Mouse (Mus musculus): ENCODE results near the gene Cd47. TPM values are rescaled to one million over a fixed set of nuclear protein-coding genes. Genes with fewer than 3 reads are reported as not detected.
A peak's percentile ranks its signal among the peaks of the same experiment; 100 is the strongest.

Cd47 gene
- polyA plus RNA-seq, 1 experiment from 2014 or later, result 85.0 TPM

DNA sequence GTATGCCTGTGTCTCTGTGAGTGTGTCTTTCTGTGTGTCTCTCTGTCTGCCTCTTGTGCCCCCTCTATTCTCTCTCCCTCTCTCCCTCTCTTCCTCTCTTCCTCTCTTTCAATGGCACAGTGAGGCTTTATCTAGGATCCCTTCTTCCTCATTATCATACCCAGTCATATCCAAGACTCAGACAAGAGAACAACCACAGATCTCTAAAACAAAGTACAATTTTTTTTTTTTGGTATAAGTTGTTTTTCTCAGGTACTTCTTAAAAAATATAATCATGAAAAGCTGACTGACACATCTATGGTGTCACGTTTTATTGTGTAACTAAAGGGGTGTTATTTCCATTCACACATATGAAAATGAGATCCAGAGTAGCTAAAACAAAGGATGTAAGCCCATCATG lies 27.3 kb upstream of the Cd47 start:
- no peaks in the 10 kb centered on the region for H3K9me3 ChIP-seq
- no peak for ATAC-seq
- H3K9ac ChIP-seq, result no peak overlapping the region
- H3K36me3 ChIP-seq, result no peaks in the 10 kb centered on the region
- no peak overlapping the region for H3K4me3 ChIP-seq (replicated peaks)
- no peaks in the 10 kb centered on the region for H3K4me1 ChIP-seq (replicated peaks)
- 79% methylated on average over 1 of the region's 1 CpGs for WGBS
- no peak overlapping the region for H3K27ac ChIP-seq
- H3K27me3 ChIP-seq (replicated peaks), result no peaks in the 10 kb centered on the region
- H3K4me2 ChIP-seq (replicated peaks), result no peak overlapping the region

DNA sequence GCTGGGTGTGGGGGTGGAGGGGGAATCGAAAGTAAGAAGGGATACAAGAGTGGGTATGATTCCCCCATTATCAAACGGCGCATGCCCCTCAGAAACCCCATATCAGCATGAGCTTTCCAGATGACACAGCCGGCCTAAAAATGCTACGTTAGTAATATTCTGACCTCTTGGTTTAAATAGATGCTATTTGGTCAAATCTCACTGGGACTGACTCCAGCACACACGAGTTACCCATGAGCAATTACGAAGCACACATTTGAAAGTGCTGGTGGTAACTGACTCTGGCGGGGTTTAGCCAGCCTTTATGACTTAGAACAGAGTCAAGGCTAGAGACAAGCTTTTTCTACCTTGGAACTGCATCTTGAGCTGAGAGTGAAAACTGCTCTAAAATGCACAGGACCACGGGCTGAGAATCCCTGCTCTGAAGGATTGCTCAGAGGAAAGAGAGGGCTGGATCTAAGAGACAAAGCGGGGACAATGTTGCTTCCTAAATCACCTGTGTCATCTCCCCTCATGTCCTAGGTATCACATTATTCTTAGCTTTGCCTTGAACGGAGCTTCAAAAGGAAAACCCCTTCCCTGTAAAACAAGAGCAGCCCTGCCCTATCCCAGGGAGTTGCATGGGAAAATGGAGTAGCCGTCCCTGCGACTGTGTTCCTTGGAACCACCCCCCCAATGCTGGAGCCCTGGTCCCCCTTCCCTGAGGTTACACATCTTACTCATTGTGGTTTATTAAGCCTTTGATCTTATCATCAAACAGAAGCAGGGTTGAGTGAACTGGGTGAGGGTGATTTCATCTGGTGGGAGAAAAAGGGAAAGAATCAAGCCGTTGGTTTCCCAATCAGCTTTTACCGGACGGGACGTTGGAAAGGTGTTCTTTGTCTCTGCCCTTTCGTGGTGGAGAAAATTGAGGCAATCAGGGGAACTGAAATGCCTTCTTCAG lies 26.0 kb upstream of the Cd47 start:
- 83% methylated on average over 18 of the region's 18 CpGs for WGBS
- Histone ChIP-seq H3K9ac (no peak overlapping the region), H3K4me3 (replicated peaks) (no peak overlapping the region), H3K4me2 (replicated peaks) (no peak overlapping the region), H3K27me3 (replicated peaks) (no peaks in the 10 kb centered on the region), H3K36me3 (no peaks in the 10 kb centered on the region), H3K27ac (no peak overlapping the region), H3K4me1 (replicated peaks) (no peaks in the 10 kb centered on the region), H3K9me3 (no peaks in the 10 kb centered on the region)
- ATAC-seq, result no peak

DNA sequence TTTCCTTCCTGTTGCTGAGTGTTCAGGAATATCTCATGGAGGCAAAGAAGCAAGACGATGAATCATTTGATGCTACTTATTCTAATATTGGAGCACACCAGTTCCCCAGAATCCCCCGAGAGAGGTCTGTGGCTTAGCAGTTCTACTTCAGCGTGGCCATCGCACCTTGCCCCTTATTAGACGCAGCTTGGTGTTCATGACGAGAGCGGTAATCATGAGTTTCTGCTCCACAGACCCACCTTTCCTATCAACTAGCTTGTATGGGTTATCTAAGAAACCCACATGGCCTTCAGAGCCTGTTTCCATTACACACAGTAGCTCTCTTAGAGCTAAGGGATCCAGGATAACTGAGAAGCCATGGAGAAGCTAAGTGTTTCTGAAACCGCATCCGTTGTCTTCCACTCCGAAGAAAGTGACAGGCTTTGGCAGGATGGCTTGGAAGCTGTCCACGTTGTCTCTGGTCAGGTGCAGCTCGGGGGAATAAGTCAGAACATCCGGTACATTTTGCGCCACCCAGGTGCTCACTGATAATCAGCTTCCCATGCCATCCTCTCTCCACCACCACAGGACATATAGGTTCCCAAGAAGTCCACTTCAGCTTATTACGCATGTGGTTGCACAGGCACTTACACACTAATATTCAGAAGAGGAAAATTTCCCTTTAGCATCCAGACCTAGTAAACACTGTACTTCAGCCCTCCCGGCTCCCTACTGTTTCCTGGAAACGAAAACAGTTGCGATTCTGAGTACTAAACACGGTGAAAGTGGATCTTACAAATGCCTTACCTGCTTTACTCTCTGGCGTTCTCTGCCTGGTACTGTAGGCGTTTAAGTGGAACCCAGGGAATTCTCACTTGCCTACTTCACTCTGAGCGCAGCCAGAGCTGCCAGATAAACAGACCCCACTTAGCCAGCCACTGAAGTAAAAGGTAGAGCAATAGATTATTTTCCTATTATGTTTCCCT lies 25.0 kb upstream of the Cd47 start:
- no peak overlapping the region for H3K27ac ChIP-seq
- WGBS, result 82% methylated on average over 22 of the region's 22 CpGs

DNA sequence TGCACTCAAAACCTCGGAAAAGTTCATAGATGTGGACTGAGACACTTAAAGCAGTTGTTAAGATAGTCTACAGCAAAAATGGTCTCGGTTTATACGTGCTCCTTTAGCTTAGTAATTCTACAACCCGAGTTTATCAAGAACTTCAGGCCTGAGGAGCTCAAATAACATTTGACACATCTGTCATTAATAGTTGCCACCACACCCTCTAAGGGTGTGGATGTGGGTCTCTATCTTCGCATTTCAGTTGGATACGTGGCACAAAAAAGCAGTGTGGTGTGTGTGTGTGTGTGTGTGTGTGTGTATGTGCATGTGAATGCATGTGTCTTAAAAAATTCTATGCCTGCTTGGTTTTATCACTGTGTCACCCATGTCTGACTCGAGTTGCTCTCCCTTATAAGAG lies 23.4 kb upstream of the Cd47 start:
- WGBS, result 78% methylated on average over 7 of the region's 7 CpGs
- Histone ChIP-seq H3K4me3 (replicated peaks) (no peak overlapping the region), H3K36me3 (no peaks in the 10 kb centered on the region), H3K27me3 (replicated peaks) (no peaks in the 10 kb centered on the region), H3K9ac (no peak overlapping the region), H3K9me3 (no peaks in the 10 kb centered on the region), H3K4me1 (replicated peaks) (no peaks in the 10 kb centered on the region), H3K27ac (no peak overlapping the region), H3K4me2 (replicated peaks) (no peak overlapping the region)
- ATAC-seq, result peak; percentile 75; the same call in 1 of the 2 replicates

More for the DNA sequence above, 25.0 kb upstream of the Cd47 start:
- Histone ChIP-seq H3K27me3 (replicated peaks) (no peaks in the 10 kb centered on the region), H3K4me1 (replicated peaks) (no peaks in the 10 kb centered on the region), H3K9me3 (no peaks in the 10 kb centered on the region), H3K9ac (no peak overlapping the region), H3K4me3 (replicated peaks) (no peak overlapping the region), H3K36me3 (no peaks in the 10 kb centered on the region), H3K4me2 (replicated peaks) (no peak overlapping the region)
- ATAC-seq, result peak; percentile 79; the same call in 1 of the 2 replicates

DNA sequence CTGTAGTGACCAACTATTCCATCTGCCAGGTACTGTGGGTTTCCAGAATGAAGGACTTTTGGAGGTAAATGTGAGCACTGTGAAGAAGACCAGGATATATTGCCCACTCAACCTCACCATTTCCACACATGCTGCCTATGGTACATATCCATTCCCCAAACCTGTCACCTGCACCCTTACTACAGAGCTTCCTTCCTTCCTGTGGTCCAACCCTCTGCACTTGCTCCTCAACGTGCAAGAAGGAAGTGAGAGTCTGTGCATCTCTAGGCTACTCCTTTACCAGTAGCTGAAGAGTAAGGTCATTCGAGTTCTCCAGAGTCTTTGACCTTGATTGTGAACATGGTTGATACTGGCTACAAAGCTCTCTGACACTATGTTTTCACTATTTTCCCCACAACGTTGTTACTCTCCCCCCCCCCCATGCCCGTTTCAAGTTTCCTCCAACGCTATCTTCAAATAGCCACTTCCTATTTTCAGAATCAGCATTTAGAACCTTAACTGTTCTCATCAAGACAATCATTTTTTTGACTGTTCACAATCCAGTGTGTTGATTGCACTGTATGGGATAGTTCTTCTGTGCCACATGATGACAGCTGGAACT lies 18.7 kb upstream of the Cd47 start:
- H3K4me2 ChIP-seq (replicated peaks), result no peak overlapping the region
- H3K4me3 ChIP-seq (replicated peaks), result no peak overlapping the region
- no peak for ATAC-seq
- no peak overlapping the region for H3K9ac ChIP-seq
- no peaks in the 10 kb centered on the region for H3K36me3 ChIP-seq
- H3K27me3 ChIP-seq (replicated peaks), result no peaks in the 10 kb centered on the region
- 80% methylated on average over 5 of the region's 5 CpGs for WGBS
- no peaks in the 10 kb centered on the region for H3K4me1 ChIP-seq (replicated peaks)
- no peaks in the 10 kb centered on the region for H3K9me3 ChIP-seq
- H3K27ac ChIP-seq, result no peak overlapping the region

DNA sequence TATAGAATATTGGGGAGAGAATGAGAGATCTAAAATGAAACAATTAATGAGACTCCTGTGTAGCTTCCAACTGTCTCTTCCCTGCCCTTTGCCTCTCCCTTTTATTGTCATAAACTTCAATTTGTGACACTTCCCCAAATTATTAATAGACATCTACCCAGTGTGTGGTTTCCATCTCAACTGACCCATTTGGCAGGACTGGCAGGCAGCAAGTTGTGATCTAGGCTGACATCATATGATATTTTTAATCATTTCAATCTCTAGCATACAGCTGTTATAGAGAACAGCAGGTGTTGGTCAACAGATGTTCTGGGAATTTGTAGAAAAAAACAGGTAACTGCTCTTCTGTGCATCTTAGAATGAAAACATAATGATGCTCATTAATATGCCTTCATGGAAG lies 17.0 kb upstream of the Cd47 start:
- Histone ChIP-seq H3K4me1 (replicated peaks) (no peaks in the 10 kb centered on the region), H3K27ac (no peak overlapping the region), H3K9me3 (no peaks in the 10 kb centered on the region), H3K36me3 (no peaks in the 10 kb centered on the region), H3K4me2 (replicated peaks) (no peak overlapping the region), H3K27me3 (replicated peaks) (no peaks in the 10 kb centered on the region), H3K9ac (no peak overlapping the region), H3K4me3 (replicated peaks) (no peak overlapping the region)
- no peak for ATAC-seq

DNA sequence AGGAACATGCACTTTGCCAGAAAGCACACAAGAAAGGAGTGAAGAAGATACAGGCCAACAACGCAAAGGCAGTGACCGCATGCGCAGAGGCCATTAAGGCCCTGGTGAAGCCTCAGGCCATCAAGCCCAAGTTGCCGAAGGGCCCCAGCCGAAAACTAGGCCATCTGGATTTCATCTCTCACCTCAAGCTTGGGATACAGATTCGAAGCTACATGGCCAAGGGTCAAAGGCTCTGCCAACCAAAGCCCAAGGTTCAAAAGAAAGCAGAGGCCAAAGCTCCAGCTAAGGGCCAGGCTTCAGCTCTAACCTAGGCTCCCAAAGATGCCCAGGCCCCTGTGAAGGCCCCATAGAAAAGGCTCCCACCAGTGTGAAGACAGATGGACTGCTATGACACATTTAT lies 14.2 kb upstream of the Cd47 start:
- Histone ChIP-seq H3K27ac (no peak overlapping the region), H3K4me1 (replicated peaks) (no peaks in the 10 kb centered on the region), H3K36me3 (no peaks in the 10 kb centered on the region), H3K9ac (no peak overlapping the region), H3K4me2 (replicated peaks) (no peak overlapping the region), H3K4me3 (replicated peaks) (no peak overlapping the region), H3K27me3 (replicated peaks) (no peaks in the 10 kb centered on the region), H3K9me3 (no peaks in the 10 kb centered on the region)
- 93% methylated on average over 6 of the region's 6 CpGs for WGBS
- ATAC-seq, result no peak

DNA sequence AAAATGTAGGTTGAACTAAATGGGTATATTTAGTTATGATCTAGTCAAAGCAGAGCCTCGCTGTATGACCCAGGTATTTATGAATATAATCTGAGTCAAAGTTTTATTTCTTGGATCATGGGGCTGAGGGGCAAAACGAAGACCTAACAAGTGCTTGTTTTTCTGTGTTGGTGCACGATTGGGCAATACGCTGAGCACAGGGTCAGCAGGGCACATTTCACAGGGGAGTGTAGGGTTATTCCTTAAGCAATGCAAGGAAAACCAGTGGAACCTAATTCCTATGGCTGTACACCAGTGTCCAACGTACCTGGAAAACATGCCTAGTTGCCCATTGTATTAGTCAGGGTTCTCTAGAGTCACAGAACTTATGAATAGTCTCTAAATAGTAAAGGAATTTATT lies 12.6 kb upstream of the Cd47 start:
- H3K27ac ChIP-seq, result no peak overlapping the region
- WGBS, result 91% methylated on average over 5 of the region's 5 CpGs
- H3K36me3 ChIP-seq, result no peaks in the 10 kb centered on the region

DNA sequence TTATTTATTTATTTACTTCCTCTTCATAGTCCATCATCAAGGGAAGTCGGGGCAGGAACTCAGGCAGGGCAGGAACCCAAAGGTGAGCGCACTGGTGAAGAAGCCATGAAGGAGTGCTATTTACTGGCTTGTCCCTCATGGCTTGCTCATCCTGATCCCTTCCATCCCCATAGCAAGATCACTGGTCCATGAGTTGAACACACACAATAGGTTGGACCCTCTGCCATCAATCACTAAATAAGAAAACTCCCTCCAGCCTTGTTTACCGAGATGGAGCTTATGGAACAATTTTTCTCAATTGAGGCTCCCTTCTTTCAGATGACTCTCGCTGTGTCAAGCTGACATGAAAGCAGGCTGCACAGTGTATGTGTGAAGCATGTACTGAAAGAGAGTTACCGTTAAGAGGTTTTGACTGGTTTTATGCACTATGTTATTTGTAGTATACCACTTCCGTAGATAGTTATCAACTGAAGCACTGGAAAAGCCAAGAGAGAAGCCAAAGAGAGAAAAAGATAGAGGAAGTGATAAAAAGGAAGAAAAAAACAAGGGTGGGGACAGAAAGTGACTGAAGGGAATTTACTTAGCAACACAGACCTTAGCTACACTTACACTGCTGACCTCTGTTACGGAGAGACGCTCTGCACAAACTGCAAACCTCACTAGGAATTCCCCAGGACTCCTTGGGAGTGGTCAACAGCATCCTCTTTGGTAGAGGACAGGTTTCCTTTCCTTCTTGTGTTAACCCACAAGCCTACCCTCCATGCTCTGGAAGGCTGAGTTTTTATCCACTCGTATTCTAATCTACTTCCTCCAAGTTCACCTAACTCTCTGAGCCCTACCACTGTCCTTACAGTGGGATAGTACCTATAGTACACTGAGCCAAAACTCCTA lies 9.5 kb upstream of the Cd47 start:
- no peak for ATAC-seq
- Histone ChIP-seq H3K4me3 (replicated peaks) (no peak overlapping the region), H3K27ac (no peak overlapping the region), H3K4me1 (replicated peaks) (no peaks in the 10 kb centered on the region), H3K36me3 (no peaks in the 10 kb centered on the region), H3K4me2 (replicated peaks) (no peak overlapping the region), H3K27me3 (replicated peaks) (no peaks in the 10 kb centered on the region), H3K9ac (no peak overlapping the region), H3K9me3 (no peaks in the 10 kb centered on the region)
- 88% methylated on average over 9 of the region's 9 CpGs for WGBS

More for the DNA sequence above, 12.6 kb upstream of the Cd47 start:
- H3K27me3 ChIP-seq (replicated peaks), result no peaks in the 10 kb centered on the region
- ATAC-seq, result no peak
- H3K4me2 ChIP-seq (replicated peaks), result no peak overlapping the region
- H3K4me1 ChIP-seq (replicated peaks), result no peaks in the 10 kb centered on the region
- no peaks in the 10 kb centered on the region for H3K9me3 ChIP-seq
- H3K4me3 ChIP-seq (replicated peaks), result no peak overlapping the region
- H3K9ac ChIP-seq, result no peak overlapping the region

DNA sequence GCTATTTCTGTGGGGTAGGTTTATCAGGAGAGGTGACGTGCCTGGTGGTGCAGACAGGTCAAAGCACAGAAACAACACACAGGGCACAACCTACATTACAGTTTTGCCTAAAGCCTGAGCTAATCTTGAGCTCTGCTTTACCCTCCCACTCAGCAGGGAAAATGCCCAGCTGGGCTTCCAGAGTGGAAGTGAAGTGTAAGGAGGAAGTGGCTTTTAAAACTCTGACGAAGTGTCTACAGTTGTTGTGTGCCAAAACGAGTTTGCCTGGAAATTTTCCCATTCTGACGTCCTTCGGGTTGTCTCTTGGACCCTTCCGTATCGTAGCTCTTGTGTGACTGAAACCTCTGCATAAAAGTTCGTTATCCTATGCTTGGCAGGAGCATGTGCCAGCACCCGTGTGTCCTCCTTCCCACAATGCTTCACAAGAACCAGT lies 7.9 kb upstream of the Cd47 start:
- Histone ChIP-seq H3K27me3 (replicated peaks) (no peaks in the 10 kb centered on the region), H3K4me2 (replicated peaks) (no peak overlapping the region), H3K4me1 (replicated peaks) (no peaks in the 10 kb centered on the region), H3K27ac (no peak overlapping the region), H3K9ac (no peak overlapping the region), H3K9me3 (no peaks in the 10 kb centered on the region), H3K4me3 (replicated peaks) (no peak overlapping the region), H3K36me3 (no peaks in the 10 kb centered on the region)
- ATAC-seq, result peak; percentile 56; the same call in 1 of the 2 replicates
- 50% methylated on average over 9 of the region's 9 CpGs for WGBS

DNA sequence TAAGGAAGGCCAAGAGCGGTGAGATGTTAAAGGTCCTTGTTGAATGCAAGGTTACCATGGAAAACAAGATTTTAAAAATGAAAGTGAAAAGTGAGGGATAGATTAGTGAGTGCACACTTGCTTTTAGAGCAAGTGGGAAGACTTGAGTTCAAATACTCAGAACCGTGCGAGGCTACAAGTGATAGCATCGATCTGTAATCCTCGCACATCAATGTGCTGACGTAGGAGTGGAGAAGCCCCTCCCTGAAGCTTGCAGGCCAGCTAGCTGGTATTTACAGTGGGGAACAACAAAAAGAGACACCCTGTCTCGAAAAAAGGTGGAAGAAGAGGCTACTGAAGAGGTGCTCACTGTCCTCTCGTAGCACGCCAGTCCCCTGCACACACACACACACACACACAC lies 6.7 kb upstream of the Cd47 start:
- H3K9me3 ChIP-seq, result no peaks in the 10 kb centered on the region
- H3K36me3 ChIP-seq, result no peaks in the 10 kb centered on the region
- no peak overlapping the region for H3K27ac ChIP-seq
- no peak overlapping the region for H3K9ac ChIP-seq
- WGBS, result 92% methylated on average over 9 of the region's 9 CpGs
- H3K4me2 ChIP-seq (replicated peaks), result no peak overlapping the region
- no peaks in the 10 kb centered on the region for H3K27me3 ChIP-seq (replicated peaks)
- H3K4me1 ChIP-seq (replicated peaks), result no peaks in the 10 kb centered on the region
- no peak overlapping the region for H3K4me3 ChIP-seq (replicated peaks)
- ATAC-seq, result no peak

All from intestine, embryonic 15.5 days (tissue).